Mouse (Mus musculus) ES-CJ7 (cell line): ENCODE data around the gene Ppil4.
A peak's percentile ranks its signal among the peaks of the same experiment; 100 is the strongest.
"Not testable (repeated sequence)": the region's sequence is repeated elsewhere in the genome, so short reads cannot be mapped to it uniquely, and the experiment has no call there.

Source experiments
- DNase-seq: peaks from one replicate; pipeline ENCODE4 v3.0.0; 2011; ENCODE audit warnings: low read depth, low spot score

Ppil4 gene

DNA sequence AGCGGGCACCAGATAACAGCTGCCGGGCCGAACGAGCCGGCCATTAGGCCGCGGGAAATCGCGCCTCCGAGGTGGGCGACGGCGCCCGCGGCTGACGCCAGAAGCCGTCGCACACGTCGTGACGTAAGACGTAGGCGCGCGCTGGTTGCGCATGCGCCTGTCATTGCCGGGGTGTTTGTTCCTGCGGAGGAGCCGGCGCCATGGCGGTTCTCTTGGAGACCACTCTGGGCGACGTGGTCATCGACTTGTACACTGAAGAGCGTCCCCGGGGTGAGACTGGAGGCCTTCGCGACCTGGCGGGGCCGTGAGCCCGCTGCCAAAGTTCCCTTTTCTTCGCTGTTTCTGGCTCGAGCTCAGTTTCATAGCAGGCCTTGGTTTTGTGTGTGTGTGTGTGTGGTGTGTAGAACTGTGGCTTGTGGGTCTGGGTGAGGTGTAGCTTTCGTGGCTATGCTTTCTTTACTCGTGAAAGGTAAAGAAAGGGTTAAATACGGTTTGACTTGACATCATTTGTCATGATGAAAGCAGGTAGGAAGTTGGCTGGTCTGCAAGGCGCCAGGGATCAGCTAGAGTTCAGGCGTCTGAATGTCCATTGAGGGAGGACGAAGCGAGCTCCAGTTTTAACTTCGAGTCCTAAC is at the start of gene Ppil4, which contains the start of gene Ginm1:
Gene Ppil4, plus strand, starts transcription at position 141 of the 635 bp plus-strand sequence.
Gene Ginm1, minus strand, starts transcription at position 74 of the 635 bp plus-strand sequence.
- DNase-seq = peak; percentile 93

DNA sequence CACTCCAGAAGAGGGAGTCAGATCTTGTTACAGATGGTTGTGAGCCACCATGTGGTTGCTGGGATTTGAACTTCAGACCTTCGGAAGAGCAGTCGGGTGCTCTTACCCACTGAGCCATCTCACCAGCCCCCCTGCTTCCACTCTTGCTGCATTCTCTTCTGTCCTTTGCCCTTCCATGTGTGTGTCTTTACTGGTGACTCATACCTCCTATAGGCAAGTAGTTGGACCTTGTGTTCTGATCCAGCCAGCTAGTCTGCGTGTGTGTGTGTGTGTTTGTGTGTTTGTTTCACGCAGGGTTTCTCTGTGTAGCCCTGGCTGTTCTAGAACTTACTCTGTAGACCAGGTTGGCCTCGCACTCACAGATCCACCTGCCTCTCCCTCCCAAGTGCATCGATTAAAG is 47.2 kb upstream of the Ppil4 start:
- DNase-seq = not testable (repeated sequence)

DNA sequence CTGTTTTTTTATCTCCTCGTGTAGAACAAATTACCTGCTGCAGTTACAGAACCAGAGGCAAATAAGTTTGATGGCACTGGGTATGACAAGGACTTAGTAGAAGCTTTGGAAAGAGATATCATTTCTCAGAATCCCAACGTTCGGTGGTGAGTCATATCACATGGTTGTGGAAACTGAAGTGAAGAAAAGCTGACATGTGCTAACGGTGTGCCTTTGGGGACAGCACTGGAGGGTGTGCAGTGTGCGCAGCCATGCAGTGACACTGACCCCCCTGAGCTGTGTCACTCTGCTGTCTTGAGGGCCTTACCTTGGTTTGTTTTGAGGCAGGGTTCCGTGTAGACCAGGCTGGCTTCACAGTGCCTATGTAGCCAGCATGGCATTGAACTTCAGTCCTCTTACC is 43.9 kb upstream of the Ppil4 start:
- no peak for DNase-seq

DNA sequence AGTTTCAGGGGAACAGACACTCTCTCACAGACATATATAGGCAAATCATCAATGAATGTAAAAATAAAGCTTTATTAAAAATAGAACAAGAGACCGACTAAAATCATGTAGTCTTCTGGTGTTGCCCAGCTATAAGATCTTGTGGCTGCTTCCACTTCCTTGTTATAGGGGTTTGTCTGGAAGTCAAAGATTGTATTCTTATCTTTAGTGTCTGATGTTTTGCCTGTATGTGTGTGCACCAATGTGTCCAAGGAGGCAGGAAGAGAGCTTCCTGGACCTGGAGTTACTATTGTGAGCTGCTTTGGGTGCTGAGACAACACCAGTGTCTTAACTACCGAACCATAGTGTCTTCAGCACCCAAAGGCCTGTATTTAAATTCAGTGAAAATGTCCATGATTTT is 35.1 kb upstream of the Ppil4 start:
- DNase-seq = no peak

DNA sequence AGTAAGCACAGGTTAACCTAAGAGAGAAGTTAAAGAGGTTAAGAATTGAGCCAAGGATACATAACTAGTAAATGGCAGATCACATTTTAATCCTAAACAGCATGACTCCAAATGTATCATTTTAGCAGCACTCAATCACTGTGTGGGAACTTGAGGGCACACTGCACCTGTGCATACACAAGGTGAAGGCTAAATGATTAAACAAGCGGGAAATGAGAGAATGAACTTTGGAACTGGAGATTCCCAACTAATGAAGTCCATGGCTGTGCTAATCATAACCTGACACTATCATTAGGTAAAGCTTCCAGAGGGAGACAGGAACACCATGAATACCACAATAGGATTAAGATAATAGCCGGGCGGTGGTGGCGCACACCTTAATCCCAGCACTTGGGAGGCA is 20.3 kb upstream of the Ppil4 start:
- DNase-seq = no peak

DNA sequence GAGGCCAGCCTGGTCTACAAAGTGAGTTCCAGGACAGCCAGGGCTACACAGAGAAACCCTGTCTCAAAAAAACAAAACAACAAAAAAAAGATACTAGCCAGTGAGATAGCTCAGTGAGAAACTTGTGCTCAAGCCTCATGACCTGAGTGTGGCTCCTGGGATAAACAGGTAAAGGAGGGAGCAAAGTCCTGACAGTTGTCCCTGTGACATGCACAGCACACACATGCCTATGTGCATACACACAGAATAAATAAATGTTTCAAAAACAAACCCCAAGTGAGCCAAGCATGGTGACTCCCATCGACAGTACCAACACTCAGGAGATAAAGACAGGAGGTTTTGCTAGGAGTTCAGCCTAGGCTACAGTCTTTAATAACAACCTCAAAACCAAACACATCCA is 19.9 kb upstream of the Ppil4 start:
- DNase-seq = no peak

DNA sequence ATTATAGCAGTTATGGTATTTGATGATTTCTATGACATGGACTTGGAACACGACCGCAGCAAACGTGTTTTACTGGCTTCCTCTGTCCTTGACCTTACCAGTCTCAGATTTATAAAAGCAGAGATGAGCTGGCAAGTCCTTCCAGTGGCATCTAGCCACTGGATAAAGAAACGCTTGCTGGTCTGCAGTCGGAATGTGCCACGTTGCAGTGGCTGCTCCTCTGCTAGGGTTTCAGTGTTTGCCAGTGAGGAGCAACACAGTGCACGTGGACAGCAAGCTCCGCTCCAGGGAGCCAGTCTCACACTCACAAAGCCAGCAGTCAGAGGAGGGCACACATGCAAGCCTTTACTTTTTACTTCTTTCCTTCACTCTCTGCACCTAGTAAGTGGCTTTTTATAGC is 17.3 kb upstream of the Ppil4 start:
- DNase-seq = no peak

DNA sequence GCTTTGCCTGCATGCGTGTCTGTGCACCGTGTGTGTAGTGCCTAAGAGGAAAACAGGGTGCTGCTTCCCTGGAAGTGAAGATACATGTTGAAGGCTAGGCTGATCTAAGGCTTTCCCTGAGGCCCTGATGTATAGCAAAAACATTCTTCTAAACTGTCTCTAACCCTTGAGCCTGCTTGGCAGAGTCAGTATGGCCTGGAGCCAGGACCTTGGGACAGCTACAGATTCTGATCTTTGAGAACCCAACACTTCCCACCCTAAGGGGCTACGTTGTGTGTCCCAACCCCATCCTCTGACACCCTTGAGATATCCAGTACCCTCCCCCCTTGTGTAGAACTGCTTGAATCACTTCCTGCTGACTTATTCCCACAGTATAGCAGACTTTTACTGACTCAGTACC is 14.3 kb upstream of the Ppil4 start:
- DNase-seq = no peak

DNA sequence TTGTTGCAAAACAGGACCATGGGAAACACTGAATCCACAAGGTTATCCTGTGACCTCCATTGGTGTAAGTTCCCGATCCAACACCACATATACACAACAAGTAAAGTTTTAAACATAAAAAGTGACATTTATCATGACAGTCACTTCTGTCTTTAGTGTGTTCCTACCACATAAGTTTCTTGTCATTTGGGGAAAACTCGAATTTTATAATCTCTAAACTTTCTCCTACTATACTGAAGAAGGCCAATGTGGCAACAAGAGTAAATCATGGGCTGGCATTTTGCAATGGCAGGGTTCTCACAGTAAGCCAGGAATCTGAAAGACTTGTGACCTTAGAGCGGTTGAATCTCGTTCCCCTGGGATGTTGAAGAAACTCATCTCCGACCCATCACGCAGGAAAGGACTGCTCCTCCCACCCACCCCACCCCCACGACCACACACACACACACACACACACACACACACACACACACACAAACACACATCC is 12.9 kb upstream of the Ppil4 start:
- peak; percentile 37 for DNase-seq

DNA sequence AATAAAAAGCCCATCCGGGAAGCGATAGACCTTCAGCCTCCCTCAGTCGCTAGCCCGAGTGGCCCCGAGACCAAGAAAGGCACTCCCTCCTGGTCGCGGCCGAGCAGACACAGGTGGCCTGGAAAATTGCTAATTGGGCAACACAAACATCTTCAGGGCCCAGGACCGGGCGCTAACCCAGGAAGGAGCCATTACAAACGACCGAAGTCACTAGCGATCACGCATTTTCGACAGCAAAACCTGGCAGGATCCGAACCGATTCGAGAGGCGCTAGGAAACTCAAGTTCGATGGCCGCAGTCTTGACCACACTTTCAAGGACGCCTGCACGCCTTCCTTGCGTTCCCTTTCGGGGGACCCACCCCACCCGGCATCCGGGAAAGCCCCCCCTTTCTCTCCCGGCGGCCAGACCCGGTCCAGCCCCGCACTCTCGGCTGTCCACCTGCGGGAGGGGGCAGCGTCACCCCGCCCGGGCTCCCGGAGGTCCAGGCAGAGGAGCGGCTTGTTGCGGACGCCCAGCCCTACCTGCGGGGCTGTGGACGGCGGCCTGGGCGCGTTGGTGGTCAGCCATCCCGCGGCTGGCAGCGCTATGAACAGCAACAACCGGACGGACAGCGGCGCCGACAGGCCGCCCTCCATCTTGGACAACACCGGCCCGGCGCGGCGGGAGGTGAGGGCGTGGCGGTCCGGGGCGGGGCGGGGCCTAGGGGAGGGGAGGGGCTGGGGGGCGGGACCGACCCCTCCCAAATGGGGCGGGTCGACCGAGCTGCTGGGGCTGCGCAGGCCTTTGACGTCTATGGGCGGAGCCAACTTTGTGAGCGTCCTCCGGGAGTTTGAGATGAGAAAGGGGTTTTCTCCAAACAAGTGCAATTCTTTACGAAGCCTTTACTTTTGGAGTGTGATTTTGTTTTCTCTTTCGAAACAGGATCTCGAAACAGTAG is 12.2 kb upstream of the Ppil4 start:
- DNase-seq = peak; percentile 87

DNA sequence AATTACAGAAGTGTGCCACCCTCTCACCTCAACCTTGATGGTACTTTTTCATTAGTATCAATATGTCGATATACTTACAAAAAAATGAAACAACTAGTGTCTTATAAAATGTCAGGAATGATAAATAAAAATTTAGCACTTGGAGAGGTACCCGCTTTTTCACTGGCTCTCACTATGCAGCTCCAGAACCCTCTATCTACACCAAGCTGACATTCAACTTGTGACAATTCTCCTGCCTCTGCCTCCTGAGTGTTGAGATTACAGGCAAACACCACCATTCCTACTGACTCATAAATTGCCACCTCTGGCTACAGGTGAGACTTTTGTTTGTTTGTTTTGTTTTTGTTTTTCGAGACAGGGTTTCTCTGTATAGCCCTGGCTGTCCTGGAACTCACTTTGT is 11.5 kb upstream of the Ppil4 start:
- no peak for DNase-seq

DNA sequence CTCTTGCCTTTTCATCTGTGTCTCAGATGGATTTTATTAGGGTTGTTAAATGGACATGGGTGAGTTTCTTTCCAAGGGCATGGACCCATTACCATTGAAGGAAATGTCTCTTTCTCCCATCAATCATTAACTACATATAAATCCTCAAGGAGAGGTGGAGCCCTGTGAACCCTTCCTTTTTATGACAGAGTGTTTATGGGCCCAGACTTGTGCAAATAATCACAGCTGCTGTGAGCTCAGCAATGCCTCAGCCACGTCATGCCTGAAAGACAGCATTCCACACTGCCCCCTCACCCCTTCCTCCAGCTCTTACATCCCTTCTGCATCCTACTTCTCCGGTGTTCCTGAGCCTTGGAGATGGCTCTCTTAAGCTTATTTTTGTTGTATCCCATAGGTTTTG is 5.4 kb upstream of the Ppil4 start:
- no peak for DNase-seq

DNA sequence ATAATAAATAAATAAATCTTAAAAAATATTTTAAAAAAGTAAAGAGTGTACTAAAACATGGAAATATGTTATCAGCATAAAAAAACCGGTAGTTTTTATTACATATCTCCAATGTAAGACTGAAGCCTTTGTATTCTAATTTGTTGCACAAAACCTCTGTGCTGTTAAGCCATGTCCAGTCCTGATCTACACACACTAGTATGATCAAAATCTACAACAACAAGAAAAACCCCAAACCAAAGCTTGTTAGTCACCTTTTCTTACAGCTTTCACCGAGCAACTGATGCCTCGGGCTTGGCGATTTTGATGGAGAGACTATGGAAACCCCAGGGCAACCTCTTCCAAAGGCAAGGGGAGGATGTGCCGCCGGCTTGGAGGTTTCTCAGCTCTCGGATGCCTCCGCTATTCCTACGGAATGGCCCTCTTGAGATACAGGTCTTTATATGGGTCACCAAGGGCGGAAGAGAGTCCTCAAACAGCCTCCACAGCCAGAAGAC is 389 bp upstream of the Ppil4 start:
- DNase-seq = no peak

DNA sequence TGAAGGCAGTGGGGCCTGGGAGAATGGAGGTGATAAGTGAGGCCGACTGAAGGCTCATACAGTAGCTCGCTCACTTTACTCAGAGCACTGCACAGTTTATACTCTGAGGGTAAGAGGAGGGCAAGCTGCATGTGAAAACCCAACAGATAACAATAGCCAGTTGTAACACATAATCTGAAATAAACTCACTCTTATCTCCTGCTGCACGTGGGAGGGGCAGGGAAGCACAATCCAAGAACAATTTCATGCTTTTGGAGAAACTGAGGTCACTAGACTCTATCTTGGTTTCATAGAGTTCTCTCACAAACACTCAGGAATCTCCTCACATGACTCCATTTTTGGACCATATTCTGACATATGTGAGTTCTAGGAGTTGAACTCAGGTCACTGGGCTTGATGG is 8.6 kb downstream of the Ppil4 start:
- no peak for DNase-seq

DNA sequence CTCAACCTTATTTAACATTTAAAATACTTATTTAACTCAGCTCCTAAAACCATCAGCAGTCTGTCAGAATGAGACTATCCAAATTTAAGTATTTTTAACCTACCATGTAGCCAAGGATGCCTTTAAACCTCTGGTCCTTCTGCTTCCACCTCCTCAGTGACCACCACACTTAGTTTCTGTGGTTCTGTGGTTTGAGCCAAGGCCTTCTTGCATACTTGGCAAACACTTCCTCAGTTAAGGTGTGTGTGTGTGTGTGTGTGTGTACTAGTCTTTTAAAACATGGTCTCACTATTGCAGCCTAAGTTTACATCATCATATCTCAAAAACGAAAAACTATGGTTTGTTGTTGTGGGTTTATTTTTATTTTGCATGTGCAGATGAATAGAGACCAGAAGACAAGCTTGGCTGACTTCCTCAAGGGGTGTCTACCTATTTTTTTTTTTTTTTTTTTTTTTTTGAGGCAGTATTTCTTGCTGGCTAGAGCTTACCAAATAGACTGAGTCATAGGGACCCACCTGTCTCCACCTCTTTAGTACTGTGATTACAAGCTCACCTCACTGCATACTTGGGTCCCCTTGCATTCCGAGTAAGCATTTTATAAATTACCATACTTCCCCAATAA is 9.9 kb downstream of the Ppil4 start:
- no peak for DNase-seq

DNA sequence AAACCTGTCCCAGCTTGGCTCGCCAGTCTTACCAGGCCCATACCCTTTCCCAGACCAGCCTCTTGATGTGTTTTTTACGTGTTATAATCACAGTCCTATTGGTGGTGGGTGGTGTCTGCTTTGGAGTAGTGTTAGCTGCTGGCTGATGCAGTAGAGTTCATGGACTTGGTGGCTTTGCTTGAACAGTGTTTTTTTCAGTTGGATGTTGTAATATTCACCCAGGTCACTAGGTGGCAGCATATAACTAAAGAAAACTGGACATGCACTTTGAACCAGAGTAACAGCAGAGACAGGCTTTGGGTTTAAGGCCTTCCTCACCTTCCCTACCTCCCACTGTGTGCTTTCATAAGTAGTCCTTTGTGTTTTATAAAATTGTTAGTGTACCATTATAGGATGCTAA is 17.2 kb downstream of the Ppil4 start:
- DNase-seq = peak; percentile 75

DNA sequence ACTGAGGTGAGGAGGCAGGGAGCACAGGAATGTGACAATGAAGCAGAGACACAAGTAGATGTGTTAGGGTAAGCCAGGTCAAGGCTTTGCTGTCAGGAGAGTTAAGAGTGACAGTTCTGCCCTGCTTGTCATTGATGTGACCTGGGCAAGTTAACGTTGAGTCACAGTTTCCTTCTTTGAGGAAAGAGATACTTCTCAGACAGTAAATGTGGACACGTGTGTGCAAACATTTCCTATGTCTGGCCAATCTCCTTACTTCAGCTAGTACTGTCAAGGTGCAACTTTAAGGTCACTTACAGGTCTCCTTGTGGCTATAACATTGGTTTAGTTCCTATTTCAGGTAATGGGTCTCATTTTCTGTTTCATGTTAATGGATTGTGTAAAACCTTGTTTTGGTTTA is 23.8 kb downstream of the Ppil4 start:
- no peak for DNase-seq

DNA sequence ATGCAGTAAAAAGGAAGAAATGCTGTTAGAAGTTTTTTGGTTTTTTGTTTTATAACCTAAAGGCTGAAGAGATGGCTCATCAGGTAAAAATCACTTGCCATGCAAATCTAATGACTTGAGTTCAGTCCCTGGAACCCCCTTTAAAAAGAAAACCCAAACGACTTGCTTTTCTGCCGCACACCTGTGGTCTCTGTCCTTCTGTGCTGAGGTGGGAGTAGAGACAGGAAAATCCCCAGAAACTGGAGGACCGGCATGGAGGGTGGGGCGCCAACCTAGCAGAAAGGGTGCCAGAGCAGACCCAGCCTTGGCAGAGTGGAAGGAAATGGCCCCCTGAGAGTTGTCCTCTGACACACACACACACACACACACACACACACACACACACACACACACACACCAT is 26.0 kb downstream of the Ppil4 start:
- no peak for DNase-seq

DNA sequence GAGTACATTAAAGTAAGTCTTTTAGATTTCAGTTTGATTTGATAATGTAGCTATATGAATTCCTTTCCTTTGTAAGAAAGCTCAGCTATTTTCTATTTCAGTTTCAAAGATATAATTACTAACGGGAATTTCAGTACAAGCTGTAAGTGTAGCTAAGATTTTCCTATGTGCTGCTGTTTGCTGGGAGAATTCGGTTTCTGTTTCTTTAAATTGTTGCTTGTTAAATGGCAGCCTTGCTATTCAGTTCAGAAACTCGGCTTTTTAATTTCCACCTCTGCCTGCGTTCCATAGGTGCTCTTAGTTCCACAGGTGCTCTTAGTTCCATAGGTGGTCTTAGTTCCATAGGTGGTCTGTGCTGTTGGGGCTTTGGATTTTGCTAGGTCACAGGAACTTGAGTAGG is 26.5 kb downstream of the Ppil4 start:
- DNase-seq = no peak

DNA sequence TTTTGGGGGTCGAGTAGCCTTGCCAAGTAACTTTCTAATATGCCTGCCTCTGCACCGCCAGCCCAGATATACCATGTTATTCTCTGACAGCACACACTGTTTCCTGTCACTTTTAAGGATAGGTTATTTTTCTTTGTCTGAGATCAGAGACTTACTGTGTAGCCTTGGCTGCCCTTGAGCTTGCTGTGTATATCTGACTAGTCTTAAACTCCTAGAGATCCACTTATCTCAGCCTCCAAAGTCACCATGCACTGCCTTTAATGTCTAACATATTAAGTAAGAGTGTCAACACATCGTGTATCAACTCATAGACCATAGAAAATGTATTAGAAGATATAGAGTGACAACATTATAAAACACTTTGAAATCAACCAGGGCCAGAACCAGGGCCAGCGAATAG is 26.9 kb downstream of the Ppil4 start:
- DNase-seq = no peak

DNA sequence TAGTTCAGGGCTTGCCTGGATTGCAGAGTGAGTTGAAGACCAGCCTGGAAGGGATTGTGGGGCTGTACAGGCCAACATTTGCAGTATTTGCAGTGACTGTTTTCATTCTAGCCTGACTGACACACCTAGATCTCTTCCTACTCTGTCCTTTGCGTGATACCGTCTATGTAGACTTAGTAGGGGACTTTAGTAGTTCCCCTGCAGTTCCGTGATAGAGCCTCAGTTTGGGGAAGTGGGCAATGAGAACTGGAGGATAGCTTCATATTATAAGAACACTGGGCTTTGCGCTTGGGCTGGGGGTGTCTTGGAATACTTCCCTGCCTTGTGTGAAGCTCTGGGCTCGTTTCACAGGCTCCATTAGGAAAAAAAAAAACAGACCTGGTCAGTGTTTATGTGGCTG is 27.5 kb downstream of the Ppil4 start:
- no peak for DNase-seq

DNA sequence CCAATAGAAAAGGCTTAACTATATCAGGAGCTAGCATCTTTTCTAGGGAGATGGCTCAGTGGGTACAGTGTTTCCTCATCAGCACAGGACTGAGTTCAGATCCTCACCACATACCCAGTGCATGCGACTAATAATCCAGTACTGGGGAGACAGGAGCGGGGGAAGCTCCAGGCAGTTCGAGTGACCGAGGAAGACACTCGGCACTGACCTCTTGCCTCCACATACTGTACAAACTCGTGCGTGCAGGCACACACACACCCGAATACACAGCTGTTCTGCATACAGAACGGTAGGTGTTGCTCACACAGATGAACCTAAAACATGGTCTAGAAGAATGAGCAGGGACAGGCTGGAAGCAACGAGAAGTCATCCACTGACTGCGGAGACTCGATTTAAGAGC is 29.3 kb downstream of the Ppil4 start:
- no peak for DNase-seq
